Mouse (Mus musculus) embryonic facial prominence, embryonic 13.5 days (tissue): ENCODE data around the gene Dmkn. TPM values are rescaled to one million over a fixed set of nuclear protein-coding genes. Genes with fewer than 3 reads are reported as not detected.
A peak's percentile ranks its signal among the peaks of the same experiment; 100 is the strongest.

Source experiments
- ATAC-seq: fragments of 200-750 bp; cut with Nextera tagmentation; 2 replicates; pipeline ENCODE4 v1.8.0; 2017; ENCODE audit warnings: low read depth; ENCODE audit not compliant: insufficient number of reproducible peaks, insufficient read depth, low FRiP score, low TSS enrichment
- H3K27ac ChIP-seq: fragments of 300-500 bp; sonication (generic); 2 replicates; pipeline ENCODE4 v1.5.1; 2015; ENCODE audit warnings: moderate library complexity, mild to moderate bottlenecking, inconsistent platforms
- H3K27me3 ChIP-seq: fragments of 300-500 bp; sonication (generic); 2 replicates; pipeline ENCODE4 v1.6.1; 2015; ENCODE audit warnings: mild to moderate bottlenecking, inconsistent platforms
- H3K36me3 ChIP-seq: fragments of 300-500 bp; sonication (generic); 2 replicates; pipeline ENCODE4 v1.6.1; 2015; ENCODE audit warnings: mild to moderate bottlenecking, inconsistent platforms
- H3K4me1 ChIP-seq: fragments of 300-500 bp; sonication (generic); 2 replicates; pipeline ENCODE4 v1.6.1; 2015; ENCODE audit warnings: inconsistent platforms
- H3K4me2 ChIP-seq: fragments of 300-500 bp; sonication (generic); 2 replicates; pipeline ENCODE4 v1.6.1; 2015; ENCODE audit warnings: moderate library complexity, mild to moderate bottlenecking, inconsistent platforms
- H3K4me3 ChIP-seq: fragments of 300-500 bp; sonication (generic); 2 replicates; pipeline ENCODE4 v1.5.1; 2015; ENCODE audit warnings: mild to moderate bottlenecking, inconsistent platforms
- H3K9ac ChIP-seq: fragments of 300-500 bp; sonication (generic); 2 replicates; pipeline ENCODE4 v1.6.1; 2015; ENCODE audit warnings: mild to moderate bottlenecking, inconsistent platforms
- H3K9me3 ChIP-seq: fragments of 300-500 bp; sonication (generic); 2 replicates; pipeline ENCODE4 v1.6.1; 2016; ENCODE audit warnings: inconsistent platforms
- WGBS: fragments of 180-500 bp; shearing (Covaris S2); methylation state at CpG from one replicate; pipeline ENCODE4 v1.1.7; 2015; ENCODE audit warnings: mixed read lengths; 5-methylcytosine and 5-hydroxymethylcytosine counted together
- polyA plus RNA-seq: library from polyadenylated mRNA; unstranded; fragments of >200 nt; fragmentation: Nextera tagmentation; extraction: Ambion mirVana; gene quantifications from 2 replicates; pipeline ENCODE4 v1.2.1, GENCODE M21; 2015

Dmkn gene
- polyA plus RNA-seq, 1 experiment from 2014 or later: 22.3 TPM

DNA sequence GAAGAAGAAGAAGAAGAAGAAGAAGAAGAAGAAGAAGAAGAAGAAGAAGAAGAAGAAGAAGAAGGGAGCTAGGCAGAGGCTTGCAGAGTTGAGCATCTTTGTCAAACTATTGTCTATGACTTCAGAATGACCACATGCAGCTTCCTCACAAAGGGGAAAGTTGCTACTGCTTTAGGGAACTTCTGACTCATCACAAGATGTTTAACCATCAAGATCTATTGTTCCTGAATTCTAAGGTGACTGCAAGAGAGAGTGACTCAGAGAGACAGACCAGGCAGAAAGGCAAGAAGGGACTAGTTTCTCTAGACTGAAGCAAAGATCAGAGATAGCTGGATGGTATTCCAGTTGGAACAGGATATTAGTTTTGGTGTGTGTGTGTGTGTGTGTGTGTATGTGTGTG is 31.4 kb downstream of the Dmkn start:
- no peaks in the 10 kb centered on the region for H3K36me3 ChIP-seq
- H3K27ac ChIP-seq: no peak overlapping the region
- 0 out of 2 replicates have a peak, but pooled peaks cover 3% of the 10 kb centered on the region for H3K27me3 ChIP-seq
- H3K4me3 ChIP-seq: no peak overlapping the region
- H3K4me1 ChIP-seq: no peaks in the 10 kb centered on the region
- no peak for ATAC-seq
- no peak overlapping the region for H3K9ac ChIP-seq
- H3K9me3 ChIP-seq: peaks cover 2% of the 10 kb centered on the region; the same call in 1 of the 2 replicates
- no peak overlapping the region for H3K4me2 ChIP-seq

DNA sequence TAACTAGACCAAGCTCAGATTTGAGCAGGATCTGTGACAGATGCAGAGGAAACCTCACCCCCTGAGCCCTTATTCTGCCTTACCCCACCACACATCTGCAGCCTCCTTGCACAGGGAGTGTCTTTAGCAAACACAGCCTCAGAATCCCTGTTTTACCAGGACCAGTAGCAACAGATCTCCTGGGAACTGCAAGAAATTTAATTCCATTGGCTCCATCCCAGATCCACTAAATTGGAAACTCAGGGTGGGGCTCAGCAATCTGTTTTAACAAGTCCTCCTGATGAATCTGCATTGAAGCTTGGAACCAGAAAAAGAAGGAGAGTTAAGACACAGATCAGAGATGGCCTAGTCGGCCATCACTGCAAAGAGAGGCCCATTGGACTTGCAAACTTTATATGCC is 33.2 kb downstream of the Dmkn start:
- no peak for ATAC-seq
- Histone ChIP-seq H3K4me2 (no peak overlapping the region), H3K27me3 (no peaks in the 10 kb centered on the region), H3K4me1 (no peaks in the 10 kb centered on the region), H3K9me3 (peaks cover 7% of the 10 kb centered on the region), H3K27ac (no peak overlapping the region), H3K4me3 (no peak overlapping the region), H3K36me3 (no peaks in the 10 kb centered on the region), H3K9ac (no peak overlapping the region)
- WGBS: 63% methylated on average over 1 of the region's 1 CpGs

DNA sequence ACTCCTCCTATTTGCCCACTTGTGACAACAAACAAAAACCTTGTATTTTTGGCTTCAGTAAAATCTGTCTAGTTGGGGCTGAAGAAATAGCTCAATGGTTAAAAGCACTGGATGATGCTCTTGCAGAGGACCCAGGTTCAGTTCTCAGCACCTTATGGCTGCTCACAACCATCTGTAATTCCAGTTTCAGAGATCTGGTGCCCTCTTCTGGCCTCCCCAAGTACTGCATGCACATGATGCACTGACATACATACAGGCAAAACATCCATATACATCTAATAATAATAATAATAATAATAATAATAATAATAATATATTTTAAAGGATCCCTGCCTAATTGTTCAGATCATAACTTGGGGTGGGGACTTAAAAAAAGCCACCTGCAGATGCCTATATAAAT is 37.1 kb downstream of the Dmkn start:
- Histone ChIP-seq H3K9me3 (peaks cover 7% of the 10 kb centered on the region), H3K27me3 (no peaks in the 10 kb centered on the region), H3K4me2 (no peak overlapping the region), H3K4me3 (no peak overlapping the region), H3K27ac (no peak overlapping the region), H3K4me1 (no peaks in the 10 kb centered on the region), H3K36me3 (no peaks in the 10 kb centered on the region), H3K9ac (no peak overlapping the region)
- no peak for ATAC-seq

GRCm38 (mm10) chr7:30803256-30803655 is 39.7 kb downstream of the Dmkn start:
- peaks cover 5% of the 10 kb centered on the region for H3K9me3 ChIP-seq
- no peaks in the 10 kb centered on the region for H3K36me3 ChIP-seq
- ATAC-seq: no peak
- H3K27ac ChIP-seq: no peak overlapping the region
- no peak overlapping the region for H3K9ac ChIP-seq
- WGBS: 89% methylated on average over 3 of the region's 3 CpGs
- H3K4me3 ChIP-seq: no peak overlapping the region
- H3K4me1 ChIP-seq: no peaks in the 10 kb centered on the region
- no peaks in the 10 kb centered on the region for H3K27me3 ChIP-seq
- H3K4me2 ChIP-seq: no peak overlapping the region

- H3K27me3 ChIP-seq: no peaks in the 10 kb centered on the region
- WGBS: 85% methylated on average over 9 of the region's 9 CpGs
Observed at GRCm38 (mm10) chr7:30804026-30804715, 40.6 kb downstream of the Dmkn start.

DNA sequence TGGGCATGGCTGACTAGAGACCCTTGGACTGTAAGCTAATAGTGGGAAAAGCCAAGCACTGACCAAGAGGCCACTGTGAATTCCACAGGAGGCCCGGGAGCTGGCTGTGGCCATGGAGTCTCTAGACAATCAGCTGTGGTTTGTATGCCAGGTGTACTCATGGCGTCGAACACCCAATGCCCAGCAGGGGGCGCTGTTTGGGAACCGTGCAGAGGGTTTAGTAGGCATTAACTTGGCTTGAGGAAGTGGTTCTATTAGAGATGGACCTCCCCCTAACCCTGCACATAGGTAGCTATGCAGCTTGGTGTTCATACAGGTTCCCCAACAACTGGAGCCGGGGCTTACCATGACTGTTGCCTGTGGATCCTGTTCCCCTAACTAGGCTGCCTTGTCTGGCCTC is 42.4 kb downstream of the Dmkn start:
- Histone ChIP-seq H3K27ac (no peak overlapping the region), H3K4me2 (no peak overlapping the region), H3K4me1 (no peaks in the 10 kb centered on the region), H3K9ac (no peak overlapping the region), H3K4me3 (no peak overlapping the region), H3K27me3 (no peaks in the 10 kb centered on the region), H3K9me3 (no peaks in the 10 kb centered on the region), H3K36me3 (no peaks in the 10 kb centered on the region)
- 50% methylated on average over 6 of the region's 6 CpGs for WGBS
- no peak for ATAC-seq

More at GRCm38 (mm10) chr7:30804026-30804715, 40.6 kb downstream of the Dmkn start:
- H3K9me3 ChIP-seq: peaks cover 5% of the 10 kb centered on the region
- H3K4me3 ChIP-seq: no peak overlapping the region
- H3K36me3 ChIP-seq: no peaks in the 10 kb centered on the region
- H3K4me2 ChIP-seq: no peak overlapping the region
- ATAC-seq: no peak
- no peaks in the 10 kb centered on the region for H3K4me1 ChIP-seq
- H3K9ac ChIP-seq: no peak overlapping the region
- no peak overlapping the region for H3K27ac ChIP-seq

- peaks cover 3% of the 10 kb centered on the region; the same call in 1 of the 2 replicates for H3K4me1 ChIP-seq
- WGBS: 49% methylated on average over 6 of the region's 6 CpGs
- H3K36me3 ChIP-seq: no peaks in the 10 kb centered on the region
- no peak overlapping the region for H3K9ac ChIP-seq
- no peaks in the 10 kb centered on the region for H3K9me3 ChIP-seq
- no peak for ATAC-seq
- H3K4me2 ChIP-seq: no peak overlapping the region
- H3K4me3 ChIP-seq: no peak overlapping the region
- H3K27ac ChIP-seq: no peak overlapping the region
- H3K27me3 ChIP-seq: no peaks in the 10 kb centered on the region
Observed at GRCm38 (mm10) chr7:30810319-30810718, 46.8 kb downstream of the Dmkn start.

- H3K4me3 ChIP-seq: no peak overlapping the region
- 60% methylated on average over 9 of the region's 9 CpGs for WGBS
- H3K27me3 ChIP-seq: no peaks in the 10 kb centered on the region
- peaks cover 3% of the 10 kb centered on the region; the same call in 1 of the 2 replicates for H3K4me1 ChIP-seq
- H3K9me3 ChIP-seq: no peaks in the 10 kb centered on the region
- no peaks in the 10 kb centered on the region for H3K36me3 ChIP-seq
- no peak overlapping the region for H3K27ac ChIP-seq
- no peak overlapping the region for H3K4me2 ChIP-seq
- ATAC-seq: no peak
- no peak overlapping the region for H3K9ac ChIP-seq
Observed at GRCm38 (mm10) chr7:30811757-30812290, 48.3 kb downstream of the Dmkn start.

DNA sequence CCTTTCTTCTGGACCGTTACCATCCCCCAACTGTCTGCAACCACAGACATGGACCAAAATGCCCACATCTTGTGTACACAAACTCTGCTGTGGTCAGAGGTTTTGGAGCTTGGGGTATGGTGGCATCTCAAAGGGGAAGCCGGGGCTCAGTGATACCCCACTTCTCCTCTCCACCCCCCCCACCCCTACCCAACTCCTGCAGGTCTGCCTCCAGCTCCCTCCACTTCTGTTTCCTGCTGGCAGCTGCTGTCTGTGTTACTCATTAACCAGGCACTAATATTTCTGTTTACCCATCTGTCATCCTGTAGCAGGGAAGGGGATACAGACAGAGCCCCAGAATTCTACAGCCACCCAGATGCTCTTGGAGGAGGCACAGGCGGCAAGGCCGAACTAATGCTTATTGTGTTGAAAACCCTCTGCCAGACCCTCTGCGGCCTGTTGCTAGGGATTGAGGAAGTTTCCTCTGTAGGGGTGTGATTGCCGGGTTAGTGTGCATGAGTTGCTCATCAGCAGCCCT is 48.8 kb downstream of the Dmkn start:
- Histone ChIP-seq H3K27ac (no peak overlapping the region), H3K36me3 (no peaks in the 10 kb centered on the region), H3K9ac (no peak overlapping the region), H3K4me3 (no peak overlapping the region), H3K4me2 (no peak overlapping the region), H3K27me3 (no peaks in the 10 kb centered on the region), H3K9me3 (no peaks in the 10 kb centered on the region), H3K4me1 (peaks cover 3% of the 10 kb centered on the region; the same call in 1 of the 2 replicates)
- ATAC-seq: no peak
- 76% methylated on average over 6 of the region's 6 CpGs for WGBS

DNA sequence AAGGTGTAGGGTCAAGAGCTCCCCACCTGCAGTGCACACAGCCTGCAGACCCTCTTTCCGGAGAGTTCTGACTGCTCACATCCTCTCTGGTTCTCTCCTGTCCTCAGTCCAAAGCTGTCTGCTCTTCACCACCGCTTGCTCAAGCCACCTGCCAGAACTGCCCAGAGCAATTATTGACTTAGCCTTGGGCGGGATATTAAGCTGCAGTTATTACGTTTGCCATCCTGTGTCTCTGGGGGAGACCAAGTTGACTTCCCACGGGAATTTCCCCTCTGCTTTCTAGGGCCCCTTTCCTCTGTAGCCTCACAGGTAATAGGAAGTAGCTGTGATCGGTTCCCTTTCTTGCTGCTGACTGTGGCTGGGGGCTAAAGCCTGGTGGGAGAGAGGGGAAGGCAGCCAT is 56.6 kb downstream of the Dmkn start:
- no peaks in the 10 kb centered on the region for H3K9me3 ChIP-seq
- no peak for ATAC-seq
- 58% methylated on average over 6 of the region's 6 CpGs for WGBS
- no peaks in the 10 kb centered on the region for H3K4me1 ChIP-seq
- H3K9ac ChIP-seq: no peak overlapping the region
- no peaks in the 10 kb centered on the region for H3K36me3 ChIP-seq
- no peaks in the 10 kb centered on the region for H3K27me3 ChIP-seq
- H3K4me2 ChIP-seq: no peak overlapping the region
- H3K4me3 ChIP-seq: no peak overlapping the region
- no peak overlapping the region for H3K27ac ChIP-seq

- WGBS: 58% methylated on average over 7 of the region's 7 CpGs
- no peaks in the 10 kb centered on the region for H3K9me3 ChIP-seq
- no peak overlapping the region for H3K4me2 ChIP-seq
- H3K9ac ChIP-seq: no peak overlapping the region
- H3K27ac ChIP-seq: no peak overlapping the region
- no peaks in the 10 kb centered on the region for H3K27me3 ChIP-seq
- no peak for ATAC-seq
- no peak overlapping the region for H3K4me3 ChIP-seq
- H3K4me1 ChIP-seq: no peaks in the 10 kb centered on the region
- H3K36me3 ChIP-seq: no peaks in the 10 kb centered on the region
Observed at GRCm38 (mm10) chr7:30820854-30821445, 57.4 kb downstream of the Dmkn start.

DNA sequence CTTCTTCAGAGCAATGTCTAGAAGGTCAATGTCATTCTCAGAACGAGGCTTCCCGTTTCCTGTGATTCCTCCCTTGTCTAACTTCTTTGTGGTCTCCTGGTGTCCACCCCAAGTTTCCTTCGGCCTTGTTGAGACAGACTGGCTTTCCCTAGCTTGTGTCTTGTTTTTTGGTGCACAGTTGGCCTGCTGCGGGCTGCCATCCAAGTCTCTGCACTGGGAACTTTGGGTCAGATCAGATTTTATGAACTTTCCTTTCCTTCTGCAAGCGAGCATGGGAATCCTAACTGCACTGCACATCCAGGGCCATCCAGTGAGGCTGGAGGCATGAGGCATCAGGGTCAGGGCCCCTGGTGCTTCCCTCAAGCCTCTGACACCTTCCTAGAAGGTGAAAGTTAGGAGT is 58.0 kb downstream of the Dmkn start:
- Histone ChIP-seq H3K27ac (no peak overlapping the region), H3K27me3 (no peaks in the 10 kb centered on the region), H3K4me1 (no peaks in the 10 kb centered on the region), H3K4me3 (no peak overlapping the region), H3K9me3 (no peaks in the 10 kb centered on the region), H3K36me3 (no peaks in the 10 kb centered on the region), H3K9ac (peak overlapping the region; percentile 32; the same call in 1 of the 2 replicates), H3K4me2 (no peak overlapping the region)
- WGBS: 78% methylated on average over 5 of the region's 5 CpGs
- no peak for ATAC-seq
